Mouse (Mus musculus): ENCODE results near the gene Nob1.
A peak's percentile ranks its signal among the peaks of the same experiment; 100 is the strongest.

Gene Nob1

DNA sequence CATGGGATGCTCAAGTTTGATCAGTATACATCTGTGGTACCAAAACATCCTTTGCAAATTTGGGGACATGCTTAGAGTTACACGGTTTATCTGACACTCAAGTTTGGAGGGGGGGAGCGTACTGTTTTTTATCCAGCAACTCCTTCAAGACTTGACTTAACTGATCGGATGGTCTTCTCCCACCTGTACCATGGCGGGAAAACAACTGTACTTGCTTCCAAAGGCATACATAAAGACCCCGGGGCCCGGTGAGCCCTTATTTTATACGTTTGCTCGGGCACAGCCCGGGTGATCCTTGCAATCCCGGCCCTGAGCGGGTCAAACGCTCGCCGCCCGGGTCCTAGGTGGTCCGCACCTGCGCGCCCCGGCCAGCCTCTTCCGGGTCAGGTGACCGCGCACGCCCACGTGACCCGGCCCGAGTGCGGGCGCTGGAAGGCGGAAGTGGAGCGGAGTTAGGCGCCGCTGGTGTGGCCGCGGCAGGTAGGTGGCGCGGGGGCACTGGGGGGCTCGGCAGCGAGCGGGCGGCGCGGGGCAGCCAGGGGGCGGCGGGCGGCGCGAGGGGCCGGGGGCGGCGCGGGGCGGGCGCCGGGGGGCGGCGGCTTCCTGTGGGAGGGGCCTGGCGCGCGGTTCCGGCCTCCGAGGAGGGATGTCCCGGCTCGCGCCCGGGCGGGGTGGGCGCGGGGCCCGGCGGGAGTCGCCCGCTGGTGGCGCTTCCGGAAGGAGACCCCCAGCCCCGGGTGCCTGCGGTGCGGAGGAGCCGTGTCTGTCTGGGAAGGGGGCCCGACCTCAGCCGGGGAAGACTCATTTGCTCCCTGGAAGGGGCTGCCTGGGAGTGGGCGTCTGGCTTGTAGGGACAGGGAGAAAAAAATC, 11.3 kb upstream of the Nob1 start, which contains the start of gene Wwp2:
Wwp2 (plus strand) TSS at position 404 of the 870 bp plus-strand sequence.
- peak; percentile 61 for DNase-seq (ENCODE audit: low spot score)

DNA sequence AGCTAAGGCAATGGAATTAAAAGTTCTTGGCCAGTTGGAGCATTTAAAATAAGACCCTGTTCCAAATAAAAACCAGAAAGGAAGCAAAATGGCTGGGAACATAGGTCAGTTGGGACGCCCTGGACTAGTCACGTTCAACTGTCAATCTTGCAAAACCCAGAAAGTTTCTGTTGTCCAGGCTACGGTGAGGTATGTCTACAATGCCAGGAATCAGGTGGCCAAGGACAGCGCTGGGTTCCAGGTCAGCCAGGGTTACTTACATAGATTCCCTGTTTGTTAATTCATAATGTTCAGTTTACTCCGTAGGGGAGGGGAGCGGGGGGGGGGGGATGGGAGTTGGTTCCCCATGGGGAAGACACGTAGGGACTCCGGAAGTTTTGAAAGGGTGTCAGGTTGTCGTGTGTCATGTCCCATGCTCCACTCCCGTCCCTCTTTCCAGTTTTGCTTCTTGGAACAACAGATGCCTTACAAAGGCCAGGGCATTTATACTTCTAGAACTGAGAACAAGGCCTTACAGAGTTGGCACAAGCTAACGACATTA, 10.6 kb upstream of the Nob1 start:
- DNase-seq (ENCODE audit: low spot score), result no peak

DNA sequence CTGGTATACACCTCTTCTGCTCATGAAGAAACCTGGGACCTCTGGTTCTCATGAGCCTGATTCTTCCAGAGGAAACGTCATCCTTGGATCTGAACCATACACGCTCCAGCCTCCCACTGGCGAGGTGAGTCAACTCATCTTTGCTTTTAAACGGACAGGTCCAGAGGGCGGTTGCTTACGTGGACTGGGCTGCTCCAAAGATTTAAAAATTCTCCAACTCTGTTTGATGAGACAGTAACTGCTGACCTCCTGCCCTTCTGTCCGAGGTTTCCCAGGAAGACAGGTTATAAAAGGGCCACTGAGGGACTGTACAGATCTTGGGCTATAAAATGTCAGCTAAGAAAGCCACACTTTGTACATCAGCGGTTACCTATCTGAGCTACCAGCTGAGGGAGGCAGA, 6.0 kb upstream of the Nob1 start:
- no peak for DNase-seq (ENCODE audit: low spot score)

GRCm38 (mm10) chr8:107425230-107425597, 363 bp upstream of the Nob1 start:
- DNase-seq (ENCODE audit: low spot score), result no peak

- no peak for DNase-seq (ENCODE audit: low spot score)
Observed at GRCm38 (mm10) chr8:107424176-107424575, 675 bp downstream of the Nob1 start.

GRCm38 (mm10) chr8:107417001-107417400, 7.8 kb downstream of the Nob1 start:
- DNase-seq (ENCODE audit: low spot score), result no peak

- no peak for DNase-seq (ENCODE audit: low spot score)
Observed at GRCm38 (mm10) chr8:107413881-107414280, 11.0 kb downstream of the Nob1 start.

DNA sequence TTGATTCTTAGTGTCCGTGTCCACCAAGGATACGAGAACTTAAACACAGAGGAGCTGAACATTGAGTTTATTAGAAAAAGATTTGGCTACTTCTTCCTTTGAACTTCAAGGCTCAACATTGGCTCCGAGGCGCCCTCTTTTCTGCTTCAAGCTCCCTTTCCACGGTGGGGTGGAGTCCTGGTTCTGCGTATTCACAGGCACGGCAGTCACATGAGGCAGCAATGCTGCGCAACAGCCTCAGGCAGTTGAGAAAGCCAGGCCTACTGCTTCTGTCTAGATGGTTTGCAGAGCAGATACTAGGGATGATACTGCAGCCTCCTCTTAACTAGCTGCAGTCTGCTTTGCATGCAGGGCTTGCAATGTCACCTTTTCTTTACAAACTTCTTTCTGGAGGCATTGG, 12.3 kb downstream of the Nob1 start:
- no peak for DNase-seq (ENCODE audit: low spot score)

DNA sequence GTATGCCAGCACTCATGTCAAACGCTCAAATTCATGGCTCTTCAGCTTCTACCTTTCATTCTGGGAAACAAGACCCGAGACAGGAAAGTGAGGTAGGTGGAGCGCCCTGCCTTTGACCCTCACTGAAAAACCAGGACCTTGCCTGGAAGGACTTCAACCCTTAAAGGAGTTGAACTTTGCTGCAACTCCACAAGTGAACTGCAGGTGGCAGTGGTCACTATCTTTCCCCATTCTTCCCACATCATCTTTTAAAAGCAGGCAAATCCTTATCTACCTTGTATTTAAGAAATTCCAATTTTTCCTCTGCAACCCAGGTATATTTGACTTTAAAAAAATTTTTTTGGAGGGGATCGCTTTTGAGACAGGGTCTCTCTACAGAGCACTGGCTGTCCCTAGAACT, 13.5 kb downstream of the Nob1 start:
- no peak for DNase-seq (ENCODE audit: low spot score)

DNA sequence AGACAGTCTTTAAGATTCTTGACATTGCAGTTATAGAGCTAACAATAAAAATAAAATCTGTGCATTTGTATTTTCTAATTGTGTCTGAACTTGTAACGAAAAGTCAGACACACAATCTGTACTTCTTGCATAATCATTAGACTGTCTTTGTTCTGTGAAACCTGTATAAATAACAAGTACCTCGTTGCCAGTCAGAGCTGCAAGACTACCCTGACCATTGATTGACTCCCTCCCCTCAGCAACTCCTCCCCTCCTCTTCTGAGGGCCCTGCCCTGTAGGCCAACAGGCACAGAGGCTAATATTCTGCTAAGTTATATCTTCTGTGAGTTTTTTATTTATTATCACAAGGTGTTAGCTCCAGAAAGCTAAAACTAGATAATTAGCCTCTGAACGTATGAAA, 18.9 kb downstream of the Nob1 start:
- DNase-seq (ENCODE audit: low spot score), result no peak

DNA sequence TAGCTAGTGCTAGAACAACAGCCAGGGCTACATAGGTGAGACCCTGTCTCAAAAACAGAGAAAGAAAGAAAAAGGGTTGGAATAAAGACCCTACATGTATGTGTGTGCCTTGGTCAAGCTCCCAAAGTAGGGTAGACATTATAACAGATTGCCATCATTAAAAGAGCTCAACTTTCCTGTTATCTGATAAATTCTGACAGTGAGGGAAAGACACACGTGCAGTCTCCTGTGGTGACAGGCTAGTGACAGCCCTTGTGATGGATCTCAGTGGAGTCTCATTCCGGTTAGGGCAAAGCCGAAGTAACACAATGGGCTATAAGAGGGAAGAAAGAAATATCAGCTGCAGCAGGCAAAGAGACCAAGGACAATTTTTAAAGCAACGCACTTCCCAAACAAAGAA, 20.8 kb downstream of the Nob1 start:
- no peak for DNase-seq (ENCODE audit: low spot score)

- DNase-seq (ENCODE audit: low spot score), result peak; percentile 26
Observed at GRCm38 (mm10) chr8:107403038-107403781, 21.6 kb downstream of the Nob1 start, which contains the start of gene Nqo1. Gene Nqo1 (minus strand): TSS chr8:107403206.

GRCm38 (mm10) chr8:107401866-107402265, 23.0 kb downstream of the Nob1 start:
- no peak for DNase-seq (ENCODE audit: low spot score)

DNA sequence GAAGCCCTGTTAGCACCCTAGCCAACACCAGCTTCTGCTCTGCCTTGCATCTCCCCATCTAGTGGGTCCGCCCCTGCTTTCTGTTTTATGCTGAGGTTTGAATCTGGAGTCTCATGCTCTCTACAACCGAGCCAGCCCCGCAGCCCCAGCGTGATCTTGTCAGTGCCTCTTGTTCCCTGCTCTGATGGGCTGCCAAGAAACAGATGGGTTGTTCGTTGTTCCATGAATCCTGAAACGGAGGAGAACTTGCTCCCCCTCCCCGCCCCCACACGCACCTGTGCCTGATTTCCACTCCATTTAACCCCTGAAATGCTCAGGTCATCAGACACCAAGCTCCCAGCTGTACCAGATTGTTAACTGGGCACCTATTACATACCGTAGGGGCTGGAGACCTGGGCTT, 25.4 kb downstream of the Nob1 start:
- peak; percentile 21 for DNase-seq (ENCODE audit: low spot score)

- DNase-seq (ENCODE audit: low spot score), result no peak
Observed at GRCm38 (mm10) chr8:107397665-107398064, 27.2 kb downstream of the Nob1 start.

GRCm38 (mm10) chr8:107396106-107396670, 28.7 kb downstream of the Nob1 start:
- DNase-seq (ENCODE audit: low spot score), result no peak

DNA sequence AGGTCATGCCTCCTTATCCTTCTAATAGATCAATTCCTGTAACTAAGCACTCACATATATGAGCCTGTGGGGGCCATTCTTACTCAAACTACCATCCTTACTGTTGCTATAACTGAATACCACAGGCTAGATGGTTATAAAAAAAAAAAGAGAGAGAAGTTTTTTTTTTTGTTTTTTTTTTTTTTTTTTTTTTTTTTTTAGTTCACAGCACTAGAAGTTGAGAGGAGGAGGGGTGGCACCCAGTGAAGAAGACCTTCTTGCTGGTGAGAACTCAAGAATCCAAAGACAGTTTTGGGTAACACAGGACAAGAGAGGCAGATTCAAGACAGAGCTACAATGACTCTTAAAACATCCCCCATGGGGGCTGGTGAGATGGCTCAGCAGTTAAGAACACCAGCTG, 29.5 kb downstream of the Nob1 start:
- DNase-seq (ENCODE audit: low spot score), result no peak

GRCm38 (mm10) chr8:107391136-107391516, 33.7 kb downstream of the Nob1 start:
- DNase-seq (ENCODE audit: low spot score), result no peak

DNA sequence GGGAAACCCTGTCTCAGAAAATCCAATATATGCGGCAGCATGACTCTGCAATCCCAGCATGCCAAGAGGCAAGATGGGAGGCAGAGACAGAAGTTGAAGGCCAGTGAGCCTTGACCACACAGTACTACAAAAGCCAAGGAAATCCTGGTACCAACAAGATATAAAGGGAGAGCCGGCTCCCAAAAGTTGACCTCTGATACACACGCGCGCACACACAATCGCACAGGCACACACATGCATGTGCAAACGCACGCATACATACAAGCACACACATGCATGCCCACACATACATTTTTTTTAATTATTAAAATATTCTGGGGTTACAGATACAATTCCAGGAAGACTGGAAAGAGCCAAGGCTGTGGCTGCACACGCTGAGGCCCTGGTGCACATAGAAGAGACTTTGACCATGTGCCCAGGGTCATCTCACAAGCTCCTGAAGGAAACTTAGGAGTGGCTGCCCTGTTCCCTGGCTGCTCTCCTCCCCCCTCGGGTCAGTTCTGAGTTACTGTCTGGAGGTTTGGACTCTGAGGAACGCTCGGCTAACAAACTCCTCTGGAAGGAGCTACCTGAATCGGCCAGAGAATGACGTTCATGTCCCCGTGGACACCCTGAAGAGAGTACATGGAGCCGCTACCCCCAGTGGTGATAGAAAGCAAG, 34.2 kb downstream of the Nob1 start:
- DNase-seq (ENCODE audit: low spot score), result no peak

GRCm38 (mm10) chr8:107389557-107389956, 35.3 kb downstream of the Nob1 start:
- DNase-seq (ENCODE audit: low spot score), result no peak

GRCm38 (mm10) chr8:107387861-107388260, 37.0 kb downstream of the Nob1 start:
- DNase-seq (ENCODE audit: low spot score), result no peak

DNA sequence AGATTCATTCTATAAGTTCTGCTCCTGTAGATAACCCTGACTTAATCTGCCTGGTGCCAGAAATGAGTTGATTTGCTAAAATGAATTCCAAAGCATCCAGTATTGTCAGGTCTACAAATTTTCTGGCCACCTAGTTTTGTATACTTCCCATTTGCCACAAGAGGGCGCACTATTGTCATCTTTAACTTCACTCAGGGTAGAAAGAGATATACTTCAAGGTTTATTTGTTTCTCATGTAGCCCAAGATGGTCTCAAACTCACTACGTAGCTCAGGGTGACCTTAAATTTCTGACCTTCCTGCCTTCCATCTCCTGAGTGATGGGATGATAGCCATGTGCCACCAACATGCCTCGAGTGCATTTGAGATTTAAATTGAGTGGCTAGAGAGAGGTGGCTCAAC, 38.2 kb downstream of the Nob1 start:
- no peak for DNase-seq (ENCODE audit: low spot score)
